Mouse (Mus musculus): ENCODE results near the gene Hmcn2. TPM values are rescaled to one million over a fixed set of nuclear protein-coding genes. Genes with fewer than 3 reads are reported as not detected.

The Hmcn2 gene
- polyA plus RNA-seq, 1 experiment = 4.1 TPM

GRCm38 (mm10) chr2:31296395-31296794 lies 17.8 kb upstream of the Hmcn2 start:
- Histone ChIP-seq H3K4me1 (ENCODE audit: control insufficient read depth, insufficient read depth, low read length) (peaks cover 4% of the 10 kb centered on the region), H3K27ac (ENCODE audit: control insufficient read depth, insufficient read depth, low read depth, low read length) (no peak overlapping the region), H3K36me3 (ENCODE audit: control insufficient read depth, insufficient read depth, low read length) (no peaks in the 10 kb centered on the region), H3K4me3 (ENCODE audit: control insufficient read depth, low read depth, low read length) (no peak overlapping the region), H3K27me3 (ENCODE audit: control insufficient read depth, insufficient read depth, low read length) (no peaks in the 10 kb centered on the region)
- no peak for TF ChIP-seq CTCF (IDR thresholded peaks at IDR 0.05; ENCODE audit: control insufficient read depth, insufficient read depth, insufficient replicate concordance, low read depth, low read length)
- no peak for TF ChIP-seq POLR2A (IDR thresholded peaks at IDR 0.05; ENCODE audit: control insufficient read depth, low read depth, low read length)

- no peak for TF ChIP-seq CTCF (IDR thresholded peaks at IDR 0.05; ENCODE audit: control insufficient read depth, insufficient read depth, insufficient replicate concordance, low read depth, low read length)
- no peak for TF ChIP-seq POLR2A (IDR thresholded peaks at IDR 0.05; ENCODE audit: control insufficient read depth, low read depth, low read length)
- Histone ChIP-seq H3K4me3 (ENCODE audit: control insufficient read depth, low read depth, low read length) (peak overlapping the region; percentile 72), H3K27me3 (ENCODE audit: control insufficient read depth, insufficient read depth, low read length) (no peaks in the 10 kb centered on the region), H3K4me1 (ENCODE audit: control insufficient read depth, insufficient read depth, low read length) (peaks cover 4% of the 10 kb centered on the region), H3K27ac (ENCODE audit: control insufficient read depth, insufficient read depth, low read depth, low read length) (no peak overlapping the region), H3K36me3 (ENCODE audit: control insufficient read depth, insufficient read depth, low read length) (no peaks in the 10 kb centered on the region)
Observed at GRCm38 (mm10) chr2:31297602-31298268, 16.5 kb upstream of the Hmcn2 start.

- no peaks in the 10 kb centered on the region for H3K27me3 ChIP-seq (ENCODE audit: control insufficient read depth, insufficient read depth, low read length)
- no peak overlapping the region for H3K4me3 ChIP-seq (ENCODE audit: control insufficient read depth, low read depth, low read length)
- H3K27ac ChIP-seq (ENCODE audit: control insufficient read depth, insufficient read depth, low read depth, low read length) = no peak overlapping the region
- no peaks in the 10 kb centered on the region for H3K36me3 ChIP-seq (ENCODE audit: control insufficient read depth, insufficient read depth, low read length)
- TF ChIP-seq CTCF (IDR thresholded peaks at IDR 0.05; ENCODE audit: control insufficient read depth, insufficient read depth, insufficient replicate concordance, low read depth, low read length) = no peak
- H3K4me1 ChIP-seq (ENCODE audit: control insufficient read depth, insufficient read depth, low read length) = peaks cover 4% of the 10 kb centered on the region
Observed at GRCm38 (mm10) chr2:31298814-31299213, 15.4 kb upstream of the Hmcn2 start.

DNA sequence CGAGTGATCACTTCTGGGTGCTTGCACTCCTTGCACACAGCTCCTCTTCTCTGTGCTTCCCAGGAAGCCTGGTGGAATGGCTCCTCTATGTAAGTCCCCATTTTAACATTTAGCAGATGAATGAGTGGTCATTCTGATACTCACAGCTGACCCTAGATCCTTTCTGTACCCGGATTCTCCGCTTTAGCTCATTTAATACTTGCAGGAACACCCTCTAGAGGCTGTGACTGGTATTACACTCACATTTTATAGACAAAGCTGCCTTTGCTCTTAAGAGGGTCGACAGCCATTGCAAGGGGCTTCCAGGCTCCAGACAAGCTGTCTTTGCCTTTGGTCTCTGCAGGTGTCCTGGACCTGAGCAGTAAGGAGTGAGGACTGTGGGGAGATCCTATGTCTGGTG lies 14.9 kb upstream of the Hmcn2 start:
- Histone ChIP-seq H3K27ac (ENCODE audit: control insufficient read depth, insufficient read depth, low read depth, low read length) (no peak overlapping the region), H3K27me3 (ENCODE audit: control insufficient read depth, insufficient read depth, low read length) (no peaks in the 10 kb centered on the region), H3K4me3 (ENCODE audit: control insufficient read depth, low read depth, low read length) (no peak overlapping the region), H3K36me3 (ENCODE audit: control insufficient read depth, insufficient read depth, low read length) (no peaks in the 10 kb centered on the region), H3K4me1 (ENCODE audit: control insufficient read depth, insufficient read depth, low read length) (peaks cover 5% of the 10 kb centered on the region)
- no peak for TF ChIP-seq POLR2A (IDR thresholded peaks at IDR 0.05; ENCODE audit: control insufficient read depth, low read depth, low read length)
- TF ChIP-seq CTCF (IDR thresholded peaks at IDR 0.05; ENCODE audit: control insufficient read depth, insufficient read depth, insufficient replicate concordance, low read depth, low read length) = peak; percentile 27; the same call in 1 of the 2 replicates

- no peak overlapping the region for H3K27ac ChIP-seq (ENCODE audit: control insufficient read depth, insufficient read depth, low read depth, low read length)
- TF ChIP-seq CTCF (IDR thresholded peaks at IDR 0.05; ENCODE audit: control insufficient read depth, insufficient read depth, insufficient replicate concordance, low read depth, low read length) (no peak), POLR2A (IDR thresholded peaks at IDR 0.05; ENCODE audit: control insufficient read depth, low read depth, low read length) (no peak)
Observed at GRCm38 (mm10) chr2:31299996-31300395, 14.2 kb upstream of the Hmcn2 start.

DNA sequence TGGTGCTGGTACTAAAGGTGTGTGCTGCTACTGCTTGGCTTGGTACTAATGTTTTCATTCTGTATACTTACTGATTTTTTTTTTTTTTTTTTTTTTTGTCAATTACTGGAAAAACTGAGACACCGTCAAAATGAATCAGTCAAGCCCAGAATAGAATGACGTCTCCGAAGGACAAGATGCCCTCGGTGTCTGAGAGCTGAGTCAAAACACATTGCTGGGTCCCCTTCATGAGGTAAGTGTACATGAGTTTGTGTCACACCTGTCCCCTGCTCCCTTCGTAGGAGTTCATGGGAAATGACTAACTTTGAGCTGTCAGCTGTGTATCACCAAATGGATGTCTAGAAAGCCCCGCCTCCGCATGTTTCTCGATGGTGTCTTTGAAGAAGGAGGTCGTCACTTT lies 11.0 kb upstream of the Hmcn2 start:
- Histone ChIP-seq H3K36me3 (ENCODE audit: control insufficient read depth, insufficient read depth, low read length) (no peaks in the 10 kb centered on the region), H3K4me1 (ENCODE audit: control insufficient read depth, insufficient read depth, low read length) (peaks cover 18% of the 10 kb centered on the region), H3K27me3 (ENCODE audit: control insufficient read depth, insufficient read depth, low read length) (no peaks in the 10 kb centered on the region), H3K27ac (ENCODE audit: control insufficient read depth, insufficient read depth, low read depth, low read length) (no peak overlapping the region), H3K4me3 (ENCODE audit: control insufficient read depth, low read depth, low read length) (no peak overlapping the region)
- TF ChIP-seq CTCF (IDR thresholded peaks at IDR 0.05; ENCODE audit: control insufficient read depth, insufficient read depth, insufficient replicate concordance, low read depth, low read length) = no peak
- TF ChIP-seq POLR2A (IDR thresholded peaks at IDR 0.05; ENCODE audit: control insufficient read depth, low read depth, low read length) = no peak

More at GRCm38 (mm10) chr2:31299996-31300395, 14.2 kb upstream of the Hmcn2 start:
- Histone ChIP-seq H3K27me3 (ENCODE audit: control insufficient read depth, insufficient read depth, low read length) (no peaks in the 10 kb centered on the region), H3K4me1 (ENCODE audit: control insufficient read depth, insufficient read depth, low read length) (peaks cover 11% of the 10 kb centered on the region), H3K36me3 (ENCODE audit: control insufficient read depth, insufficient read depth, low read length) (no peaks in the 10 kb centered on the region), H3K4me3 (ENCODE audit: control insufficient read depth, low read depth, low read length) (no peak overlapping the region)

GRCm38 (mm10) chr2:31304191-31304590 lies 10.0 kb upstream of the Hmcn2 start:
- TF ChIP-seq POLR2A (IDR thresholded peaks at IDR 0.05; ENCODE audit: control insufficient read depth, low read depth, low read length) (no peak), CTCF (IDR thresholded peaks at IDR 0.05; ENCODE audit: control insufficient read depth, insufficient read depth, insufficient replicate concordance, low read depth, low read length) (no peak)
- no peak overlapping the region for H3K27ac ChIP-seq (ENCODE audit: control insufficient read depth, insufficient read depth, low read depth, low read length)
- H3K36me3 ChIP-seq (ENCODE audit: control insufficient read depth, insufficient read depth, low read length) = no peaks in the 10 kb centered on the region
- peaks cover 14% of the 10 kb centered on the region for H3K4me1 ChIP-seq (ENCODE audit: control insufficient read depth, insufficient read depth, low read length)
- H3K4me3 ChIP-seq (ENCODE audit: control insufficient read depth, low read depth, low read length) = no peak overlapping the region
- H3K27me3 ChIP-seq (ENCODE audit: control insufficient read depth, insufficient read depth, low read length) = no peaks in the 10 kb centered on the region

All from testis, adult 2 months (tissue).